Mouse (Mus musculus) cerebellum, adult (tissue): ENCODE measurements around the gene Agr2.
A peak's percentile ranks its signal among the peaks of the same experiment; 100 is the strongest.

Experiments
- ATAC-seq: cut with Nextera tagmentation; 2 replicates; pipeline ENCODE4 v1.9.2; 2017; ENCODE audit warnings: mild to moderate bottlenecking, moderate library complexity, mixed read lengths; ENCODE audit not compliant: insufficient number of reproducible peaks, low FRiP score, low TSS enrichment

Gene Agr2

GRCm38 (mm10) chr12:36020710-36021109, 28.0 kb downstream of the Agr2 start:
- ATAC-seq, result no peak

GRCm38 (mm10) chr12:36026126-36026525, 33.4 kb downstream of the Agr2 start:
- ATAC-seq, result no peak

GRCm38 (mm10) chr12:36027171-36027570, 34.5 kb downstream of the Agr2 start:
- ATAC-seq, result no peak

GRCm38 (mm10) chr12:36028968-36029645, 36.4 kb downstream of the Agr2 start:
- no peak for ATAC-seq

GRCm38 (mm10) chr12:36029687-36030086, 37.0 kb downstream of the Agr2 start:
- ATAC-seq, result no peak

- ATAC-seq, result no peak
These were observed 38.1 kb downstream of the Agr2 start for GRCm38 (mm10) chr12:36030660-36031363.

- ATAC-seq, result no peak
These were observed 39.7 kb downstream of the Agr2 start for GRCm38 (mm10) chr12:36032419-36032818.

- no peak for ATAC-seq
These were observed 42.8 kb downstream of the Agr2 start for GRCm38 (mm10) chr12:36035501-36035900.

GRCm38 (mm10) chr12:36036121-36036520, 43.4 kb downstream of the Agr2 start:
- no peak for ATAC-seq

- no peak for ATAC-seq
These were observed 44.1 kb downstream of the Agr2 start for GRCm38 (mm10) chr12:36036776-36037175.

- no peak for ATAC-seq
These were observed 46.9 kb downstream of the Agr2 start for GRCm38 (mm10) chr12:36039541-36040084.

GRCm38 (mm10) chr12:36040571-36041280, 48.0 kb downstream of the Agr2 start:
- ATAC-seq, result no peak

- no peak for ATAC-seq
These were observed 48.5 kb downstream of the Agr2 start for GRCm38 (mm10) chr12:36041281-36041589.

GRCm38 (mm10) chr12:36041703-36042347, 49.1 kb downstream of the Agr2 start:
- ATAC-seq, result peak; percentile 68

GRCm38 (mm10) chr12:36042348-36042778, 49.7 kb downstream of the Agr2 start, which contains the start of gene Tspan13:
Gene Tspan13 (minus strand): TSS chr12:36042500.
- ATAC-seq, result peak; percentile 95

- no peak for ATAC-seq
These were observed 52.0 kb downstream of the Agr2 start for GRCm38 (mm10) chr12:36044691-36045090.

GRCm38 (mm10) chr12:36046196-36046595, 53.5 kb downstream of the Agr2 start:
- no peak for ATAC-seq

- ATAC-seq, result no peak
These were observed 54.9 kb downstream of the Agr2 start for GRCm38 (mm10) chr12:36047593-36047992.

GRCm38 (mm10) chr12:36050276-36050675, 57.6 kb downstream of the Agr2 start:
- ATAC-seq, result no peak
